Mouse (Mus musculus): ENCODE data around the gene Hist1h3b.

DNA sequence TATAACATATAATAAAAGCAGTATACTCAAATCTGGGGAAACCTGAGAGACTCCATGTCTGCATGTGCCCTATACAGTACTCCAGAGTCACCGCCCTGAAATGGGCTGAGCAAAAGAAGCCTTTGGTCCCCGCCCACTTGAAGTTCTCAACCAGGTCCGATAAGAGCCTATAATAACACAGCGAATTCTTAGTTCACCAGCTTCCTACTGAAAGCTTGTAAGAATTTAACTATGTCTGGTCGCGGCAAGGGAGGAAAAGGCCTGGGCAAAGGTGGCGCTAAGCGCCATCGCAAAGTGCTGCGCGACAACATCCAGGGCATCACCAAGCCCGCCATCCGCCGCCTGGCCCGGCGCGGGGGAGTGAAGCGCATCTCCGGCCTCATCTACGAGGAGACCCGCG is 4.7 kb downstream of the Hist1h3b start, which contains the start of gene Hist1h4b:
- peak; percentile 85 for TF ChIP-seq POLR2A (IDR thresholded peaks at IDR 0.05; ENCODE audit: insufficient read length, low read depth)
- TF ChIP-seq USF1 (IDR thresholded peaks at IDR 0.05; ENCODE audit: low read depth) = no peak
- TF ChIP-seq MAX (IDR thresholded peaks at IDR 0.05; ENCODE audit: low read depth) = no peak
- no peak for TF ChIP-seq E2F4 (IDR thresholded peaks at IDR 0.05; ENCODE audit: insufficient read depth)

Data from myocyte (in vitro differentiated cells).